9 mouse cellular contexts compared by ENCODE assay signal in the genomic region with DNA sequence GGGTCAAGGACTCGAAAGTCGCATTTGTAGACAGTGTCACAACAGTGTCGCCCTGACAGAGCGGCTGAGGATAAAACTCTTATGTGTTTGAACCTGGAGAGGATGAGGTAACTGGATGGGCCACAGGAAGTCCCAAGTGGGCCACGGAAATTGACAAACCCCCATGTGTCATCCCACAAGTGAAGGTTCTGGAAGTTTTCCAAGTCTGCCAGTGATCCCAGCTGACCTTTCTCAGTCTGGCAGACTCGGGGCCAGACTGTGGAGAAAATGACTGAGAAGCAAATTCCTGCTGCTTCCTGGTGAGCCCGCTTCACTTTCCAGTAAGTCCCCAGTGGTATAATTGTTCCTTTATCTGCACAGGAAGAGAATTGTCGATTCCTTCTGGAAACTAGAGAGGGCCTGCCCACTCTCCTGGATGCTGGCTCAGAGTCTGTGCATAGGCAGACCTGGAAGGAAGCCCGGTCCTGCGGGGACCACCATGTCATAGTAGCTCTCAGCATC. TPM values are rescaled to one million over a fixed set of nuclear protein-coding genes. Genes with fewer than 3 reads are reported as not detected.
A peak's percentile ranks its signal among the peaks of the same experiment; 100 is the strongest.
DNase-seq lines count a peak whose midpoint lies in the region; ATAC-seq and TF ChIP-seq lines count a peak whose summit lies in the region.
"Had no signal": no experiment of that assay in that cellular context is flagged by ENCODE, and none has a peak within 500 bp of the region (broad histone marks: within the 10 kb centered on the region; RNA-seq: fewer than 3 reads in every experiment).

No protein-coding gene starts in this region.

- no peak overlapping the region for H3K27ac ChIP-seq in hindbrain, embryonic 16.5 days (ENCODE audit: low read depth, low read length)
- H3K27ac ChIP-seq in hindbrain, embryonic 11.5 days (ENCODE audit: low read depth, low read length): no peak overlapping the region
- H3K27ac ChIP-seq in forebrain, postnatal 0 days (ENCODE audit: low read depth, low read length): no peak overlapping the region
- H3K27ac ChIP-seq: embryonic facial prominence, embryonic 13.5 days had no signal

- no peak for TF ChIP-seq CTCF in forebrain, postnatal 0 days (IDR thresholded peaks at IDR 0.05; ENCODE audit: low read depth)

- no peak for DNase-seq in hindbrain, embryonic 11.5 days (ENCODE audit: low spot score)
- DNase-seq in adrenal gland, postnatal 36 days: peak; percentile 42 to 56
- DNase-seq in kidney, adult 9 months: peak; percentile 59
- peak; percentile 49 for DNase-seq in lung, postnatal 14 days
- no peak for DNase-seq in testis, postnatal 10 days (ENCODE audit: low spot score)
- DNase-seq in forebrain, postnatal 0 days: no peak

- H3K36me3 ChIP-seq in hindbrain, embryonic 16.5 days (ENCODE audit: control insufficient read depth, insufficient read depth, low read length): no peaks in the 10 kb centered on the region
- no peaks in the 10 kb centered on the region for H3K36me3 ChIP-seq in hindbrain, embryonic 11.5 days (ENCODE audit: control insufficient read depth, insufficient read depth, low read length)
- no peaks in the 10 kb centered on the region for H3K36me3 ChIP-seq in forebrain, postnatal 0 days (ENCODE audit: insufficient read depth)
- H3K36me3 ChIP-seq: embryonic facial prominence, embryonic 13.5 days had no signal

- H3K27me3 ChIP-seq in hindbrain, embryonic 16.5 days (replicated peaks; ENCODE audit: control insufficient read depth, insufficient read depth, low read length): no peaks in the 10 kb centered on the region
- no peaks in the 10 kb centered on the region for H3K27me3 ChIP-seq in hindbrain, embryonic 11.5 days (ENCODE audit: control insufficient read depth, insufficient read depth, low read length)
- H3K27me3 ChIP-seq in forebrain, postnatal 0 days (ENCODE audit: insufficient read depth, low read length): no peaks in the 10 kb centered on the region
- H3K27me3 ChIP-seq: embryonic facial prominence, embryonic 13.5 days had no signal

- peaks cover 7% of the 10 kb centered on the region; the same call in 1 of the 2 replicates for H3K4me1 ChIP-seq in hindbrain, embryonic 16.5 days (ENCODE audit: control insufficient read depth, insufficient read depth, low read depth, low read length)
- H3K4me1 ChIP-seq in hindbrain, embryonic 11.5 days (replicated peaks; ENCODE audit: control insufficient read depth, insufficient read depth, low read length): no peaks in the 10 kb centered on the region
- H3K4me1 ChIP-seq in forebrain, postnatal 0 days (ENCODE audit: insufficient read depth): 0 out of 2 replicates have a peak, but pooled peaks cover 3% of the 10 kb centered on the region

- WGBS in hindbrain, embryonic 16.5 days: 54% methylated on average over 10 of the region's 10 CpGs
- WGBS in hindbrain, embryonic 11.5 days: 74% methylated on average over 10 of the region's 10 CpGs
- 69% methylated on average over 10 of the region's 10 CpGs for WGBS in forebrain, postnatal 0 days

- peak; percentile 27; the same call in 1 of the 2 replicates for ATAC-seq in hindbrain, embryonic 16.5 days
- no peak for ATAC-seq in hindbrain, embryonic 11.5 days (ENCODE audit: low FRiP score)
- no peak for ATAC-seq in CD4-positive, CD25-positive, alpha-beta regulatory T cell, adult 4 months
- no peak for ATAC-seq in forebrain, postnatal 0 days

- H3K4me2 ChIP-seq in hindbrain, embryonic 16.5 days (ENCODE audit: low read length): no peak overlapping the region
- no peak overlapping the region for H3K4me2 ChIP-seq in hindbrain, embryonic 11.5 days (replicated peaks; ENCODE audit: low read depth, low read length)
- no peak overlapping the region for H3K4me2 ChIP-seq in forebrain, postnatal 0 days (ENCODE audit: low read depth)
- H3K4me2 ChIP-seq: embryonic facial prominence, embryonic 13.5 days had no signal

- no peak overlapping the region for H3K9ac ChIP-seq in hindbrain, embryonic 16.5 days (ENCODE audit: low read depth, low read length)
- H3K9ac ChIP-seq in hindbrain, embryonic 11.5 days (ENCODE audit: low read depth, low read length): no peak overlapping the region
- H3K9ac ChIP-seq in forebrain, postnatal 0 days: no peak overlapping the region
- H3K9ac ChIP-seq: embryonic facial prominence, embryonic 13.5 days had no signal

- no peaks in the 10 kb centered on the region for H3K9me3 ChIP-seq in hindbrain, embryonic 16.5 days (ENCODE audit: control insufficient read depth, low read length)
- H3K9me3 ChIP-seq in hindbrain, embryonic 11.5 days (ENCODE audit: control insufficient read depth, low read length): no peaks in the 10 kb centered on the region
- H3K9me3 ChIP-seq in forebrain, postnatal 0 days (ENCODE audit: low read length): no peaks in the 10 kb centered on the region
- H3K9me3 ChIP-seq: embryonic facial prominence, embryonic 13.5 days had no signal

- H3K4me3 ChIP-seq in hindbrain, embryonic 16.5 days (ENCODE audit: low read length): no peak overlapping the region
- no peak overlapping the region for H3K4me3 ChIP-seq in hindbrain, embryonic 11.5 days (ENCODE audit: low read depth, low read length)
- no peak overlapping the region for H3K4me3 ChIP-seq in forebrain, postnatal 0 days (ENCODE audit: low read depth, low read length)
- H3K4me3 ChIP-seq: embryonic facial prominence, embryonic 13.5 days had no signal

RNA-seq across cellular contexts. Expression of gene Cd180, which starts 47.0 kb away (rescaled TPM):
- 0.49 and 0.63 TPM in 2 replicates for polyA plus RNA-seq in hindbrain, embryonic 16.5 days (2015; fragmentation: Nextera tagmentation; extraction: Ambion mirVana)
- 0.78 and 1.2 TPM in 2 replicates for polyA plus RNA-seq in hindbrain, embryonic 11.5 days (2014; fragmentation: Nextera tagmentation; extraction: Ambion mirVana)
- total RNA-seq in adrenal gland, postnatal 36 days (2021): 1 to 10 TPM; 1.1 to 2.0 TPM
- polyA plus RNA-seq in CD4-positive, CD25-positive, alpha-beta regulatory T cell, adult 4 months (2017; shearing (Covaris generic)): 1 to 10 TPM in 1 of 2 experiments, under 1 TPM in 1; 0.28 to 1.9 TPM
- 0.57 and 0.77 TPM in 2 replicates for total RNA-seq in forebrain, postnatal 0 days (2014; rRNA removed)
- polyA plus RNA-seq in forebrain, postnatal 0 days (2015; fragmentation: Nextera tagmentation; extraction: Ambion mirVana): 0.55 and 0.56 TPM in 2 replicates

Comparison
In these comparisons a context has a peak if more than half of its experiments do, and no peak if none do; other contexts are left out.
1. DNase-seq: peak in adrenal gland, postnatal 36 days (2 of 2), kidney, adult 9 months (single experiment) and lung, postnatal 14 days (single experiment); none in hindbrain, embryonic 11.5 days (single experiment), testis, postnatal 10 days (single experiment) and forebrain, postnatal 0 days (single experiment).